Mouse (Mus musculus) right cerebral cortex, postnatal 4 days (tissue): ENCODE measurements around the gene Map4k4.

Source experiments
- DNase-seq: peaks from one replicate; pipeline ENCODE4 v3.0.0-alpha.2; 2022

The Map4k4 gene

DNA sequence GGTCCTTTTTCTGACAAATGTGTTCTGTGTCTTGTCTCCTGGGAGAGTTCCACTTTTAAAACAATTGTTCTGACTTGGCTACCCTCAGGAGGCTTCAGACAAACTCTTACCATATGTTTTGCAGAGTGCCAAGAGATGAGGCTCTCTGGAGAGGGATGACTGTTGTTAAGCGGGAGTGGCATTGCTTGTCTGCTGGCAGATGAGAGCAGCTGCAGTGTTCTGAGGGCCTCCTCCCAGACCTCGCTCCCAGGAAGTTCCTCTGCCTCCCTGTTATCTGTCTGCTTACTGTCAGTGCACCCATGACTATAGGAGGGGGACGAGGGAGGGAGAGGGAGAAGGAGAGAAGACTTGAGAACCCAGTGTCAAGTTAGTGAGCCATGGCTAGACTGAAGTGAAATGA is 64.7 kb downstream of the Map4k4 start:
- DNase-seq: no peak

DNA sequence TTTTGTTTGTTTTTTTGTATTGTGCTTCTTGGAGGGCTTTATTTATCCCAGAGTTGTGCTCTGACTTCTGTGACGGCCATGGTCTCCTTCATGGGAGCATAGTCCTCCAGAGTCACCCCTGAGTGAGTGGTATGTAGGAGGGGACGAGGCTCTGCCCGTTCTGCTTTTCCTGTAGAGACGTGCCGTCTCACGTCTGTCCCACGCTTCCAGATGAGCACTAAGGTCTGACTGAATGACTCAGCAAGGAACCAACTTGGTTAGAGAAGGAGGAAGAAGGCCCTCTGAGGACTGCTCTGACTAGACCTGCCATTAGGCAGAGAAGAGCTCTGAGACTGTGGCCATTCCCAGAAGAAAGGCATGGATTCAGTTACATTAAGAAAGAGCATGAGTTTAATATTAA is 68.3 kb downstream of the Map4k4 start:
- DNase-seq: no peak

DNA sequence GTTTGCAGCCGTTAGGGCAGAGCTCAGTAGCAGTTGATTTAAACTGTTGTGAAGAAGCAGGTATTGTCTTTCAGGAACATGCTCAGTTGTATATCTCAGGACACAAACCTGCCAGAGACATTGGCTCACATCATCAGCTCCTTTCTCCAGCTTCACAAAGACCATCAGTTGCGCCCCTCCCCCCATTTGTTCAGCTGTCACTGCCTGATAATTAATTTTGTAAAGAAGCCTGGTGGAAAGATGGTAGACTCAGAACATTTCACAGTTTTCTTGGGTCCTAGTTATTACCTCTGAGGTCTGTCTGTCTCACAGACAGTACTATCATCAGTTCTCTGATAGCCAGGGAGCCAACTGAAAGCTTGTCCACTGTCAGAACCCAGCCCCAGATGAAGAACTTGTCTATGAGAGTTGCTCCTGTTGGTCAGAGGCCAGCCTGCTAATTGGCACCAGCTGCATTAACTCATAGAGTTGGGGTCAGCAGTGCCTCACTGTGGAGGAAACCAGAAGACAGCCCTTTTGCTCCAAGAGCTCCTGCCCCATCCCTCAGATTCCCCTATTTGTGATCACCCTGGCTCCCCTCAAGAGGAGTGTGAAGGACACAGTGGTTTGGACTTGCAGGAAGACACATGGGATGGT is 69.2 kb downstream of the Map4k4 start:
- DNase-seq: no peak

DNA sequence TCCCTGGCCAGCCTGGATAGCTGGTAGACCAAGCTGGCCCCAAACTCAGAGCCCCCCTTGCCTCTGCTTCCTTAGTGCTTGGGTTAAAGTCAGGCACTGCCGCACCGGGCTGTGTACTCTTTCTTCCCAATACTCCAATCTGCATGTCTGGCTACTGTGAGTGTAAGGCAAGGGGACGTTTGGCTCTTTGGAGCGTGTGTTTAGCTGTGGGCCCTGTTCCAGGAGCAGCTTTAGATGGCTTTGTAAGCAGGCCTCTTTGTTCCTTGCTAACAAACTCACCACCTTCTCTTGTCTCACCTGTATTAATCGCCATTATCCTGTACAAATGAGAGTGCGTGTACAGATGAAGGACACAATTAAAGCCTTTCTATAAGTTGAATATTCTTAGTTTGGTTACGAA is 71.7 kb downstream of the Map4k4 start:
- DNase-seq: no peak

DNA sequence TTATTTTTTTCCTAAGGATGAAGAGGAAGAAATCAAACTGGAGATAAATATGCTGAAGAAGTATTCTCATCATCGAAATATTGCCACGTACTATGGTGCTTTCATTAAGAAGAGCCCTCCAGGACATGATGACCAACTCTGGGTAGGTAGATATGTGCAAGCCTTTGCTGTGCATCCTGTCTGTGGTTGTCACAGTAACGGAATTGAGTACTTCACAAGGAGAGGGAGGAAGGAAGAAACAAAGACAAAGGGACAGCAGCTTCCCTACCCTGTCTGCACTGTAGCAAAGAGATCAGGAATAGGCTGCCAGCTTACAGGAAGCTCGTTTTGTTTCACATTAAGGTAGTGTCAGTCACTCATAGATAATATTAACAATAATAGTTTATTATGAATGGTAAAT is 73.2 kb downstream of the Map4k4 start:
- DNase-seq: no peak

DNA sequence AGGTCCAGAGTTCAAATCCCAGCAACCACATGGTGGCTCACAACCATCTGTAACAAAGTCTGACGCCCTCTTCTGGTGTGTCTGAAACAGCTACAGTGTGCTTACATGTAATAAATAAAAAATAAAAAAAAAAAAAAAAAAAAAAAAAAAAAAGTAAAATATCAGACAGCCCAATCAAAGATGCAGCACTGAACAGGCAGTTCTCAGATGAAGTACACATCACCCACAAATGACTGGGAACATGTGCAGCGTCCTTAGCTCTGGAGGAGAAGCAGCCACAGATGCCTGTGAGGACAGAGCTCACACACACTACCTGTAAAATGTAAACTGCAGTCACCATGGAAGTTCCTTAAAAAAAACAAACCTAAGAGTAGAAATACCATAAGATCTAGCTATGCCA is 74.3 kb downstream of the Map4k4 start:
- DNase-seq: no peak

DNA sequence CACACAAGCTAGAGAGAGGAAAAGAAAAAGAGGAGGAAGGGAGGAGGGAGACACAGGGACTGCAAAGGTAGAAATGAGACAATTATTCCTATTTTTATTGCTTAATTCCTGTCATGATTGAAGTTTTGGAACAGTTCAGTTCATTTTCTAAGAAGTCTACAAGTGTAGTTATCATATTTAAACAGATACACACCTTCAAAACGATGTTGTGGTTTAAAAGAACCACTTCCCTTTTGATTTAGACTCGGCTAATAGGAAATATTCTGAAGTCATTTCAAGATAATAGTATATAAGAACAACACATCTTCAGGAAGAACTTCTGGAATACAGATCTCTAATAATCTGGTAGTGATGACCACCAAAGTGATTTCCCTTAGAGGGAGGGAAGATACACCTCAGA is 75.4 kb downstream of the Map4k4 start:
- DNase-seq: no peak

DNA sequence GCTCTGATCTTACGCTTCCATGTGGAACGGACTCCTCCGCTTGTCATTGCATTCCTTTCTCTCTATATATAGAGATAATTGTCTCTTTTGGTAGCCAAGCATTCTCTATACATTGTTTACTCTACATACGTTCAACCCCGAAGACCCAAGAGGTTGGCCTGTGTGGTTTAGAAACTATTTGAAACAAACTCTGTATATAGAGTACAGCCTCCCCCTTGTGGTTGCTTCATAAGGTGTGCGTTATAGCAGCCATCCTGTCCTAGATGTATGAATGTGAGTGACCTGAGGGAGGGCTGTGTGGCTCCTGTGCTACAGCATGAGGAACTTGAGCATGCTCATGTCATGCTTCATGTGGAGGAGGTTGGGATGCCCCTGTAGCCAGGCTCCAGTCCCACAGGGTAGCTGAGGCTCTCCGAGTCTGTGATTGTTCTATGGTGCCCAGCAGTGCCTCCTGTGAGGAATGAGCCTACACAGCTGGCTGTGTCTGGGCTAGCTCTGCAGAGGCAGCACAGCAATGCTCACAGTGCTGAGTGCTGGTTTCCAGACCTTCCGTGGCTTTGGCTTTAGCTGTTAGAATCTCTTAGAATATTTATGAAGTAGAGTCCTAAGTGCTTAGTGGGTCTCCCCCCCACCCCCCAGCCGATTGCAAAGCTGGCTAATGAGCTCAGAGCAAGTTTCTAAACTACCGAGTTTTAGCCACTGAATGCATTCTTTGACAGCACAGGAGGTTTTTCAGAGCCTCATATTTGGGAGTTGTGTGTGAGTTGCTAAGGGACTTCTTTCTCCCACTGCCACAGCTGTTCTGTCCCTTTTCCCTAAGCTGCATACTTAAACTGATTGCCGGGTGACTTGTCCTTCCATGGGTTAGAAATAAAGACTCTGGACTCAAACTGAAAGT is 76.4 kb downstream of the Map4k4 start:
- no peak for DNase-seq

DNA sequence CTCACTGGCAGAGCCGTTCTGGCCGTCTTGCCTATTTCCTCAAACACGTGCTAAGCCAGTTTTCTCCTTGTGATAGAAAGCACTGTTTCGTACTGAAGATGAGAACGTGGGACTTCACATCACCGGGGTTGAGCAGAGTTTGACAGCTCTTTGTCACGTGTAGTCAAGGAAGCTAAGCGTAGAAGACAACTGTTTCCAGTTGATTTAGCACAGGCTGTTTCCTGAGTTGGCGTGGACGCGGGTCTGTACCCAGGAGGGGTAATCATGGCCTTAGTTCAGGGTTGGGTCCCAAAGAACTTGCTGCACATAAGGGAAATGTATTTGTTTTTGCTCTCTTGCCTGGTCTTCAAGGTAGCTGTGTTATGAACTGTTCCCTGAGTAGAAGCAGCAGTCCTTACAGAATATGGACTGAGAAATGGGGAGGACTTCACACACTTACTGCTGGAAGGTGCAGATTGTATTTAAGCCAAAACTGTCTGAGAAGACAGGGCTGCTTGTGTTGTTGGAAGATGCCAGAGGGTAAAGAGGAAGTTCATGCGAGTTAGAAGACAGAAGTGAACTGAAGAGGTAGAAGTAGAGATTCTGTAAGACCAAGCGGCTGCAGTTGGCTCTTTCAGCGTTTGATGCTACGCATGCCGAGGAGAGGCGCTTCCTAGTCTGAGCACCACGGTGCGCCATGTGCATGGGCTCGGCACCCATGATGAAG is 78.2 kb downstream of the Map4k4 start:
- no peak for DNase-seq

DNA sequence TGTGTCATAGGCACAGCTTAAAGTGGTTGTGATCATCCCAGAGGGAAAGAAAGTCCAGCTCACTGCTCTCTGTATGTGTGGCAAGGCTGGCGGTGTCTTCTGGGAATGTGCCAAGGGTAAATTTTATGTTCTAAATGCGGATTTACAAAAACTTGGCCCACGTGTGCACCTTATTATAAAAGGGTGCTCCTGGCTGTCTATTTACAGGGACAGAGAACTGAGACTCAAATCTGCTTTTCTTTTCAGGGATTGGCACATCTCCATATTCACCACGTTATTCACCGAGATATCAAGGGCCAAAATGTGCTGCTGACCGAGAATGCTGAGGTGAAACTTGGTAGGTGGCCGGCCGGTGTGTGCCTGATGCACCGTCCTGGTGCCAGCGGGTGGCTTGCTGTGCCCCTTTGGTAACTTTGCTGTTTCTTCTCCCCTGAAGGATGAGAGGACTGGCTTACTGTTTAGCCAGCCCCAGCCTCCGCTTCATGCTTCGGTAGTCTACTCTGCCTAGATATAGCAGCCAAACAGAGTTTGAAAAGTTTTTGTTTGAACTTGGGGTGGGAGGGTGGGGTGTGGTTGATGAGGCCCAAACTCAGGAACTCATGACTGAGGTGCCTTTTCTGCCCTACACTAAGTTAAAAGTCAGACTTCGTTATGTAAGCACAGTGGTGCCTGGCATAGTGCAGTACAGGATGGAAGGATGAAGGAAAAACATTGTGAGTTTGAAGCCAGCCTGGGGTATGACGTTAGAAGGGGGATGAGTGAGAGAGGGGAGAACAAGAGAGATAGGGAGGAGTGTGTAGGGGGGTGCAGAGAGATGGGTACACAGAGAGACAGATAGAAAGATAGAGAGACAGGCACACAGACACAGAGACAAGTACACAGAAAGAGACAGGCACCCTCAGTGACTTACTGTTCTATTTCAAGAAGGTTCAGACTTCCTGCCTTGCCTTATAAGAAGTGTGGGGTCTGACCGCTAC is 79.9 kb downstream of the Map4k4 start:
- no peak for DNase-seq

DNA sequence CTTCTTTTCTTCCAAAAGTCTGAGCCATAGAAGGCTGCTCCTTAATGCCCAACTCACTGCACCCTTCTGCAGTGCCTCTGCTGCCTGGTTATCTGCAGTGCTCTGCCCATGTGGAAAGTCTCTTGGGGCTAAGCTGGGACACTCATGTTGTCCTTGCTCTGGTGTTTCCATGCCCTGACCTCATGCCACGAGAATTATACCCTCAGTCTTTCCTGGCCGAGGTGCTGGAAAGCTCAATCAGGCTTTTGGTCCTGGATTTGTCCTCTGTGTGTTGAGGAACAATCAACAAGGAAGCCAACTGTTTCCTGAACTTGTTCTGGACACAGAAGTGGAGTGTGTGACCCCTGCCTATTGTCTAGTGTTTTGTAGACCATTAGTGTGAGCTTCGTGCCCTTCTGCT is 81.3 kb downstream of the Map4k4 start:
- no peak for DNase-seq

DNA sequence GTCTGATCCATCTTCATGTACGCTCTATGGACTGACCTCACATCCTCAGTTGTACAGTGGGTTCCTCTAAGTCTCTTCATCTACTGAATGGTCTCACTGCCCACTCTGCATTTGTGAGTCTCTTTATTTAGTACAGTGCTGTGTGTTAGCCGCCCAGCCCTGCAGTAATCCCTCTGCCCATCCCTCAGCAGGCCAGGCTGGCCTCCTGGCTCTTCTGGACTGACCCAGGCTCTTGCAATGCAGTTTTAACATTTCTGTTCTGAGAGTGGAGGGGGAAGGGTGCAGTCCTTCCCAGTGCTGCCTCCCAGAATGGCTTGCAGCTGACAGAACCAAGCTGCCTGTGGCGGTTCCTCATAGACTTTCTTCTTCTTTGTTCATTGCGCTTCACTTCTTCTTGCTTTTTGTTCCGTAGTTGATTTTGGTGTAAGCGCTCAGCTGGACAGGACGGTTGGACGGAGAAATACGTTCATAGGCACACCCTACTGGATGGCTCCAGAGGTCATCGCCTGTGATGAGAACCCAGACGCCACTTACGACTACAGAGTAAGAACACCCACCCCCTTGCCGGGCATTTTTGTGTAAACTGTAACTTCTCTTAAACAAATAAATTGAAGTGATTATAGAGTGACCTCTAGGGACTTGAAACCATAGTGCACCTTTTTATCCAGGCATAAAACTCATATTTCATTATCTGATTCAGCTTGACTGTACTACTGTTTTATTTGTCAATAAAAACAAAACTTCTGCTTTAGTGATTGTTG is 82.2 kb downstream of the Map4k4 start:
- DNase-seq: no peak

DNA sequence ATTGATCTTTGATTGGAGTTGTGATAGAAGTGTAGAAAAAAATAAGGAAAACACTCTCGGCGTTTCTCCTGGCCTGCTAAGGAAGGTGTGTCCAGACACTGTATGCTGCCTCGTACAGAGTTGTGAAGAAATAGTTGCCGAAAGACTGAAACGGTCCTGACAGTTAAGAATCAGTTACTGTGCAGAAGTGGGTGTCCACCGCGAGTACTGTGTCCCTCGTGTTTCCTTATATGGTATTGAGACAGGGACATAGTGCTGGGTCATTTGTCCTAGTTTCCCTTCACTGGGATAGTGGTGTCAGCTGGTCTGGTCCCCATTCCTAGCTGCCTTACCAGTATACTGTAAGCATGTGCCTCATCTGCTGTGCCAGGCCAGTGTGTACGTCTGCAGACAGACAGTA is 83.6 kb downstream of the Map4k4 start:
- no peak for DNase-seq

DNA sequence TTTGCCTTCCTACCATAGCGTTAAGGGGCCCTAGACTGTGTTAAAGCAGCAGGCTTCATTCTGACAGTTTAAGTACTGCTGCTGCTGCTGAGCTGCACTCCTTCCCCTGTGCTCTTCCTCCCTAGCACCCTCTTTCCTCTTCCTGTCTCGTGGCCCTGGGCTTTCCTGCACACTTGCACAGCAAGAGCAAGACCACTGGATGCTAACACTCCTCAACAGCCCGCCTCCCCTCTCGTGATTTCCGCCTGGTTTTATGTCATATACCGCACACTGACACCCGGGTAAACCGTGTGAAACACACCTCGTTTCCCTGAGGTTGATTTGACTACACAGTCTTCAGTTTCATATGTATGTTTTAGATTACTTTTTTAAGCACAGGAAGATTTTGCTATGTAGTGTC is 86.1 kb downstream of the Map4k4 start:
- no peak for DNase-seq

DNA sequence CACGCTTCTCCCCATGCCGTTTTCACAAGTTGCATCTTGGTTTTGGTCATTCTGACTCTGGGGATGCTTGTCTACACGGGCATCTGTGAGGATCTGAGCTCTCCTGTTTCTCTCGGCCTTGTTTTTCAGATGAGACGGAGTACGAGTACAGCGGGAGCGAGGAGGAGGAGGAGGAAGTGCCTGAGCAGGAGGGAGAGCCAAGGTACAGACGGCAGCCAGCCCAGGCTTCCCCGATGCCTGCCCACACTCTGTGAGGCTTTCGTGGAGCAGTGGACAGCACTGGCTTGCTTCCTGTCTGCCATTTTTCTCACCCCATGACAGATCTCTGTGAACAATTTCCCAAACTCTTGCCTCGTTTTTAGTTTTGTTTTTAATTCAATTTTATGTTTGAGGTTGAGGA is 88.1 kb downstream of the Map4k4 start:
- DNase-seq: no peak

DNA sequence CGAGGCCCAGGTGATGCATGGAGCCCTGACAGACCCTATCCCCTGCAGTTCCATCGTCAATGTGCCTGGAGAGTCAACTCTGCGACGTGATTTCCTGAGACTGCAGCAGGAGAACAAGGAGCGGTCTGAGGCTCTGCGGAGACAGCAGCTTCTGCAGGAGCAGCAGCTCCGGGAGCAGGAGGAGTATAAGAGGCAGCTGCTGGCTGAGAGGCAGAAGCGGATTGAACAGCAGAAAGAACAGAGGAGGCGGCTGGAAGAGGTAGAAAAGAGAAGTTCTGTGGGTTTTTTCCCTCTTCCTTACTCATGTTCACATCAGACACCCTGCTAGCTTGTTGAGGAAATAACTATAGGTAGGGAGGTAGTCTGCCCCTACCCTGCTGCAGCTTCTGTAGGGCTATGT is 89.3 kb downstream of the Map4k4 start:
- no peak for DNase-seq

DNA sequence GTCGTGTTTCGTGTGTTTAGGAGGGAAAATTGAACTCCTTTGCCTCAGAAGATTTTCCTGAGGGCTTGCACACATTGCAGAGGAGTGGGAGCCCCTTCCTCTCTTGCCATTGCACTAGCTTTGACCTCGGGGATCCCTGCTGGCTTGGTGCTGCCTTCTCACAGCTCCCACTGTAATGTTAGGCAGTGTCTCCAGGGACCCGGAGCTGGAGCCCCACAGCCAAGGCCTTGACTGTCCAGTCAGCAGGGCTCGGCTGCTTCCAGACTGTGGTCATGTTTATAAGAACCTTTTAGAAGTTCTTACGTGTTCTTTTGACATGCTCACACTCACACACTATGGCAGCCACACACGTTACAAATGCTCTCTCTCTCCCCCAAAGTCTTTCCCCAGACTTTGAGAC is 93.2 kb downstream of the Map4k4 start:
- no peak for DNase-seq

DNA sequence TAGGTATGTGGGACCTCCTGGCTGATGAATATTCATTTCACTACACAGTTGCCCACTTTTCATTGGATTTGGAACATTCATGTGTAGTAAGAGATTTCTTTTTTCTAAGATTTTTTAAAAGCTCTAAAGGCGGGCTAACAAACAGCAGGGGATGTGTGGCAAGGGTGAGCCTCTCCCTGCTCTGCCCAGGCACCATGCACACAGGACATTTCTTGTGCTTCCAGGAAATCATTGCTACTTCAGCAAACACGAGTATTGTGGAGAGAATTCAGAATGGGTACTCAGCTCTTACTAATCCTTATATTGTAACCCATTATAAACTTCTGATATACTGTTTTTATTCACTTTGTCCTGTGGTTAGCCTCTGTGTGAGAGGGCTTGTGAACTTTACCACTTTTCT is 94.9 kb downstream of the Map4k4 start:
- DNase-seq: no peak

DNA sequence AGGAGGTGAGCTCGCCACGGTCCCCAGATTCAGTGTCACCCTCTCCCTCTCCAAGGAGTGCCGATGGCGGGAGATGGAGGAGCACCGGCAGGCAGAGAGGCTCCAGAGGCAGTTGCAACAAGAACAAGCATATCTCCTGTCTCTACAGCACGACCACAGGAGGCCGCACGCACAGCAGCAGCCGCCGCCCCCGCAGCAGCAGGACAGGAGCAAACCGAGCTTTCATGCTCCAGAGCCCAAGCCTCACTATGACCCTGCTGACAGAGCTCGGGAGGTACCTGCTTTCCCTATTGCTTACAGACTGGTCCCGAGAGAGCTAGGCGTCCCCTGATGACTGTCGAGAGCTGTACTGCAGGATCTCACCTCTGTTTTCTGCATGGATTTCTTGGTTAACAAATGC is 99.8 kb downstream of the Map4k4 start:
- DNase-seq: no peak

DNA sequence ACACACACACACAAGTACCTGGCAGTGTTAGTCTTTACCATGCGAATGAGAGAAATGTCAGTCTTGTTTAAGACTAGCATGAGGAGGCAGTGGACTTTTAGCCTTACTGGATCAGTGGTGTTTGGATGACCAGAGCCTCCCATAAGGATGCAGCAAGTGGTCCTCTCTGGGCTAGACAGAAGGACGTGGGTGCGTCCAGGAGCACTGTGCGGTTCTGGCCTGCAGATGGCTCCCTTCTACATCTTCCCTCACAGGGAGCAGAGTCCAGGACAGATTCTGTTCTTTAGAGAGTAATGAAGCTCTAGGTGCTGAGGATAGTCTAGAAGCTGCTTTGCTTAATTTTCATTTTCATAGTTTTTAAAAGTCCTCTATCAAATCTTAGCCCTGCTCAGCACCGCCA is 100.2 kb downstream of the Map4k4 start:
- no peak for DNase-seq

DNA sequence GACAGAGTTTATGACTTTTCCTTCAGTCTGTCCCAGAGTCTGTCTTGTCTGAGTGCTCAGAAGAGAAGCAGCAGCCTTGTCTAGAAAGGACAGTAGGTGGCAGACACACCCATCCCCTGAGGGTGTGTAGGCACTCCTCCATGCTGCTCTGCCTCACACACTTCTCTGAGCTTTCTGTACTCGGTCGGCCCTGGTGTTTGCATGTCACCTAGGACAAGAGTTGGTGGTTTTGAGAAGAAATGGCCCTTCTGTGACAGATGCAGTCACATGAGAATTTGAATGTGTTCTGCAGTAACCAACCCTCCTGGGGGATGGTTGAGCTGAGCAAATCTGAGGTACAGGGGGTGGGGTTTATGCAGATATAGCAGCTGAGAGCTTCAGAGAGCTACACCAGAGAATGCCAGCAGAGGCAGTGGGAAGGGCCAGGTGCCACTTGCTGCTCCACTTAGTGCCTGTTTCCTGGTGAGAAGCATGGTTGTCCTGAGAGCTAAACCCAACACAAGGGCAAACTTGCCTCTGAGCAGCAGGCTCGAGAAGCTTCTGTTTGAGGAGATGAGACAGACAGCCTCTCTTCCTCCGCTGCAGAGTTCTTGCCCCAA is 101.5 kb downstream of the Map4k4 start:
- DNase-seq: no peak
